Mouse (Mus musculus): ENCODE data around the gene Lysmd4.

- TF ChIP-seq CTCF (IDR thresholded peaks at IDR 0.05; ENCODE audit: insufficient read depth, low read depth, low read length) (no peak), POLR2A (IDR thresholded peaks at IDR 0.05; ENCODE audit: insufficient read depth, low read depth, low read length) (no peak)
These were observed 98.0 kb downstream of the Lysmd4 start for GRCm38 (mm10) chr7:67320359-67320758.
